Mouse (Mus musculus): ENCODE data around the gene Skor1.

The Skor1 gene

GRCm38 (mm10) chr9:63091101-63091921 is 57.5 kb downstream of the Skor1 start:
- DNase-seq (ENCODE audit: low spot score), result no peak

GRCm38 (mm10) chr9:63089141-63089540 is 59.6 kb downstream of the Skor1 start:
- DNase-seq (ENCODE audit: low spot score), result no peak

Measured in ovary, postnatal 10 days (tissue).